Mouse (Mus musculus) adrenal gland (tissue): ENCODE data around the gene Tacc2.

ENCODE experiments used
- intact Hi-C: fragments of 180-260 bp; cut with DNase I; formaldehyde crosslinking; loops from one replicate; pipeline ENCODE4 v1.15.1; 2025

The Tacc2 gene

DNA sequence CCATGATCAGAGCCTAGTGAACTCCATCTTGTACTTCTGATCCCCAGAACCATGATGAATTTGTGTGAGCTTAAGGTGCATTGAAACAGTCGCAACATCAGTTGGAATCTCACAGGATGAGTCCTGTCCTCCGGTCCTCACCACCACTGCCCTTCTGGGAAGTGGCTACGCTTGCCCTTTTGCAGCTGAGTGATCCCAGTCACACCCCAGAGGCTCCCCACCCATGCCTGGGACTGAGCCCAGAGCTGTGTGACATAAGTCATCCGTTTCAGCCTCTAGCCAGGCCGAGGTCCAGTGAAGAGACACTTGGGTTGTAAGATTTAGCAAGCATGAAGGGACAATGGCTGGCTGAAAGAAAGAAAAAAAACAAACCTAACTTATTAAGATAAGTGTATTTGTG, 227.8 kb downstream of the Tacc2 start:
- intact Hi-C loops = no loop called here

DNA sequence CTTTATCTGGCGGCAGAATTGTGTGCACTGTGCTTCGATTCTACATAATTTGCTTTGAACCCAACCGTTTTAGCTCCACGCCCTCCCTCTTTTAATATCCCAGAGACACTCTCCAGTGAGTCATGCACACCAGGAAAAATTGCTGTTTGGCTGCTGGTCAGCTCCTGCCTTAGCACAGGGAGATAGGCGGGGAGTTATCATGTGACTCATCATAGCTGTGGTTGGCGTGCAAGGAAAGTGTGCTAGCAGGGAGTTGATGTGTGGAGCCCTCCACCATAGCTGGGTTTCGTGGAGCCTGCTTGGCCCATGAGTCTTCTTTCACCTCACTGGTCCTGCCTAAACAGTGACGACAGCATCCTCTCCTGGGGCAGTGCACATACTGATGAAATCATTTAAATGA, 230.5 kb downstream of the Tacc2 start:
- intact Hi-C loops = no loop called here

DNA sequence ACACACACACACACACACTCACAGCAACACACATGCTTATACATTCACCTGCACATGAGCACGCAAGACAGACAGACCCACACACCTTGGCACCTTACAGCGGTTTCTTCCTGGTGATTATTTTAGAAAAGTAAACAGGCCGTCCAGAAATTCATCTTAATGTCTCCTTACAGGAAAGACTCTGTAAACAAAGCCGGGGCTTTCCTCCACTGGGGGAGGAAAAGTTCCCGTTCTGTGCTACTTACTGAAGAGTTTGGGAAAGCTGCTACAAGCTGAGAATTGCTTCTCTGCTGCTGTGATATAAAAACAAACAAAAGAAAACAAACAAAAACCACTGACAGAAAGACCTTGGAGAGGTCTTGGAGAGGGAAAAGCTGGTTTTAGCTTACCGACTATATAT, 231.5 kb downstream of the Tacc2 start:
- intact Hi-C loops = no loop called here

DNA sequence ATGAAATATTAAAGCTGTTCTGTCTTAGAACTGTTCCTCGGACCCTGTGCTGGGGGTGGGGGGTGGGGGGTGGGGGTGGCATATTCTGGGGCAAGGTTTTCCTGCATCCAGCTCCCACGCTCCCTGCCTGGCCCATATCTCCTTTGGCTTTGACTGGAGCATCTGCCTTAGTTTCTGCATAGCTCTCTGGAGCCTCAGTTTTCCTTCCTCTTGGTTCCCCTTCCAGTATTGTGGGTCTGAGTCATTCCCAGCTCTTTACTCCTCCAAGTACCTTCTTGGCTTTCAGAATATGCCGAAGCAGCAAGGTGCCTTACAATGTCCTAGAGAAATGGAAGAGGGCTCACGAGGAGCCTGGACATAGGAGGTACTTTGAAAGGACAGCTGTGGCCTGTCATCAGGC, 233.0 kb downstream of the Tacc2 start:
- intact Hi-C loops = no loop called here

GRCm38 (mm10) chr7:130812407-130812806, 235.2 kb downstream of the Tacc2 start:
- intact Hi-C loops = no loop called here
